Mouse (Mus musculus): Measurements from ENCODE around the gene Plin3. TPM values are rescaled to one million over a fixed set of nuclear protein-coding genes. Genes with fewer than 3 reads are reported as not detected.
A peak's percentile ranks its signal among the peaks of the same experiment; 100 is the strongest.

The Plin3 gene
- total and polyA plus RNA-seq, 2 experiments from 2014 or later, result 9.6 to 12.4 TPM

GRCm38 (mm10) chr17:56281193-56281592, 11.5 kb downstream of the Plin3 start:
- Histone ChIP-seq H3K4me1 (ENCODE audit: insufficient read depth, low read length) (no peaks in the 10 kb centered on the region), H3K27ac (ENCODE audit: low read depth, low read length) (no peak overlapping the region), H3K4me3 (ENCODE audit: low read depth, low read length) (no peak overlapping the region), H3K4me2 (ENCODE audit: low read depth, low read length, poor library complexity, severe bottlenecking) (no peak overlapping the region), H3K9ac (replicated peaks; ENCODE audit: low read length, poor library complexity, severe bottlenecking) (no peak overlapping the region), H3K9me3 (ENCODE audit: low read length) (no peaks in the 10 kb centered on the region), H3K36me3 (ENCODE audit: insufficient read depth, low read length) (no peaks in the 10 kb centered on the region), H3K27me3 (ENCODE audit: insufficient read depth, low read length) (no peaks in the 10 kb centered on the region)
- TF ChIP-seq CTCF (IDR thresholded peaks at IDR 0.05), result no peak
- DNase-seq (ENCODE audit: low spot score) (no peak), ATAC-seq (ENCODE audit: low FRiP score) (no peak)
- WGBS, result 94% methylated on average over 12 of the region's 12 CpGs

- Histone ChIP-seq H3K27ac (ENCODE audit: low read depth, low read length) (no peak overlapping the region), H3K4me2 (ENCODE audit: low read depth, low read length, poor library complexity, severe bottlenecking) (no peak overlapping the region), H3K9me3 (ENCODE audit: low read length) (no peaks in the 10 kb centered on the region), H3K4me1 (ENCODE audit: insufficient read depth, low read length) (no peaks in the 10 kb centered on the region), H3K9ac (replicated peaks; ENCODE audit: low read length, poor library complexity, severe bottlenecking) (no peak overlapping the region), H3K36me3 (ENCODE audit: insufficient read depth, low read length) (no peaks in the 10 kb centered on the region), H3K4me3 (ENCODE audit: low read depth, low read length) (no peak overlapping the region), H3K27me3 (ENCODE audit: insufficient read depth, low read length) (no peaks in the 10 kb centered on the region)
- WGBS, result 90% methylated on average over 12 of the region's 12 CpGs
- no peak for TF ChIP-seq CTCF (IDR thresholded peaks at IDR 0.05)
- DNase-seq (ENCODE audit: low spot score), result no peak
- ATAC-seq (ENCODE audit: low FRiP score), result no peak
These were observed 13.1 kb downstream of the Plin3 start for GRCm38 (mm10) chr17:56279481-56280155.

- no peak overlapping the region for H3K27ac ChIP-seq (ENCODE audit: low read depth, low read length)
- TF ChIP-seq CTCF (IDR thresholded peaks at IDR 0.05), result no peak
- DNase-seq (ENCODE audit: low spot score) (no peak), ATAC-seq (ENCODE audit: low FRiP score) (no peak)
- H3K36me3 ChIP-seq (ENCODE audit: insufficient read depth, low read length), result no peaks in the 10 kb centered on the region
- no peak overlapping the region for H3K4me2 ChIP-seq (ENCODE audit: low read depth, low read length, poor library complexity, severe bottlenecking)
- no peaks in the 10 kb centered on the region for H3K9me3 ChIP-seq (ENCODE audit: low read length)
- H3K27me3 ChIP-seq (ENCODE audit: insufficient read depth, low read length), result no peaks in the 10 kb centered on the region
- H3K4me3 ChIP-seq (ENCODE audit: low read depth, low read length), result no peak overlapping the region
- H3K9ac ChIP-seq (replicated peaks; ENCODE audit: low read length, poor library complexity, severe bottlenecking), result no peak overlapping the region
- WGBS, result 93% methylated on average over 5 of the region's 5 CpGs
- no peaks in the 10 kb centered on the region for H3K4me1 ChIP-seq (ENCODE audit: insufficient read depth, low read length)
These were observed 14.3 kb downstream of the Plin3 start for GRCm38 (mm10) chr17:56278340-56278739.

DNA sequence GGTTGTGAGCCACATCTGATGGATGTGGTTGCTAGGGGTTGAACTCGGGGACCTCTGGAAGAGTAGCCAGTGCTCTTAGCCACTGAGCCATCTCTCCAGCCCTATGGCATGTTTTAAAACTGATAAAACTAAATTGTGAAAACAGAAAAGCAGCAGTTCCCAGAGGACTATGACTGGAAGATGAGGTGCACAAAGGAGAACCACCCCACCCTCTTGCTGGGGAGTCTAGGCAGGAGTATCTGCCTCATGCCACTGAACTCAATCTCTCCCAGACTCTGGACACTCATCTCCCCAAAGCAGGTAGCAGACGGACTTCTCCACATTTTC, 15.1 kb downstream of the Plin3 start:
- H3K9ac ChIP-seq (replicated peaks; ENCODE audit: low read length, poor library complexity, severe bottlenecking), result no peak overlapping the region
- no peak overlapping the region for H3K4me2 ChIP-seq (ENCODE audit: low read depth, low read length, poor library complexity, severe bottlenecking)
- no peaks in the 10 kb centered on the region for H3K36me3 ChIP-seq (ENCODE audit: insufficient read depth, low read length)
- H3K27me3 ChIP-seq (ENCODE audit: insufficient read depth, low read length), result no peaks in the 10 kb centered on the region
- WGBS, result 45% methylated on average over 2 of the region's 2 CpGs
- DNase-seq (ENCODE audit: low spot score), result no peak
- H3K9me3 ChIP-seq (ENCODE audit: low read length), result no peaks in the 10 kb centered on the region
- no peaks in the 10 kb centered on the region for H3K4me1 ChIP-seq (ENCODE audit: insufficient read depth, low read length)
- H3K27ac ChIP-seq (ENCODE audit: low read depth, low read length), result no peak overlapping the region
- no peak for TF ChIP-seq CTCF (IDR thresholded peaks at IDR 0.05)
- ATAC-seq (ENCODE audit: low FRiP score), result no peak
- no peak overlapping the region for H3K4me3 ChIP-seq (ENCODE audit: low read depth, low read length)

- DNase-seq (ENCODE audit: low spot score), result peak; percentile 84
- Histone ChIP-seq H3K4me1 (ENCODE audit: insufficient read depth, low read length) (no peaks in the 10 kb centered on the region), H3K9ac (replicated peaks; ENCODE audit: low read length, poor library complexity, severe bottlenecking) (peak within 1 kb of the TSS; percentile 40), H3K4me3 (ENCODE audit: low read depth, low read length) (peak within 1 kb of the TSS; percentile 31), H3K27ac (ENCODE audit: low read depth, low read length) (no peak within 1 kb of the TSS), H3K27me3 (ENCODE audit: insufficient read depth, low read length) (no peaks in the 10 kb centered on the region), H3K9me3 (ENCODE audit: low read length) (no peaks in the 10 kb centered on the region), H3K4me2 (ENCODE audit: low read depth, low read length, poor library complexity, severe bottlenecking) (peak within 1 kb of the TSS; percentile 58), H3K36me3 (ENCODE audit: insufficient read depth, low read length) (no peaks in the 10 kb centered on the region)
- TF ChIP-seq CTCF (IDR thresholded peaks at IDR 0.05), result peak; percentile 67
- WGBS, result 7% methylated on average over 18 of the region's 21 CpGs
- peak; percentile 71 for ATAC-seq (ENCODE audit: low FRiP score)
These were observed 15.8 kb downstream of the Plin3 start, which contains the start of gene Ticam1 for GRCm38 (mm10) chr17:56276643-56277566. Ticam1 (minus strand) TSS chr17:56276786.
